Mouse (Mus musculus): Measurements from ENCODE around the gene Tenm4. TPM values are rescaled to one million over a fixed set of nuclear protein-coding genes. Genes with fewer than 3 reads are reported as not detected.

Tenm4 gene
- total and polyA plus RNA-seq, 3 experiments = 0.04 to 0.38 TPM; not detected in 1

DNA sequence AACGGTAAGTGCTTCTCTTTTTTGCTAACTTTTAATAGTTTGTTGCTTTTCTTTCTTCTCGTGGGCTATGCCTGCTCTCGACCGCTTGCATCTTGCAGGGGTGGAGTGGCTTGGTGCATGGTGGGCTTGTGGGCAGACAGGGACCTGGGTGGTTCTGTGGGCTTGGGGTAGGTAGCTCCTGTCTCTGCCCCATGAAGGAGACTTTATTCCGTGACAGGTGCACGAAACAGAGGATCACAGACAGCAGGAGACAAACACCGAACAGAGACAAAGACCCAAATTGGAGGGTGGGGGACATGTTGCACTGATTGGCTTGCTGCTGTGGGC lies 473.1 kb downstream of the Tenm4 start:
- H3K4me3 ChIP-seq (ENCODE audit: low read depth, low read length) = no peak overlapping the region
- DNase-seq (ENCODE audit: low spot score) (no peak), ATAC-seq (ENCODE audit: extremely low read depth, insufficient number of reproducible peaks, low FRiP score, poor library complexity, severe bottlenecking) (no peak)
- no peaks in the 10 kb centered on the region for H3K36me3 ChIP-seq (replicated peaks)
- no peaks in the 10 kb centered on the region for H3K27me3 ChIP-seq (ENCODE audit: insufficient read depth, low read length)
- peaks cover 26% of the 10 kb centered on the region for H3K9me3 ChIP-seq (replicated peaks)
- H3K4me1 ChIP-seq (ENCODE audit: insufficient read depth, low read depth, low read length) = no peaks in the 10 kb centered on the region
- TF ChIP-seq POLR2AphosphoS5 (IDR thresholded peaks at IDR 0.05; ENCODE audit: insufficient replicate concordance, low read depth, low read length) (no peak), GATA1 (IDR thresholded peaks at IDR 0.05; ENCODE audit: borderline replicate concordance, low read length) (no peak), GATA2 (IDR thresholded peaks at IDR 0.05; ENCODE audit: borderline replicate concordance, low read depth, low read length) (no peak), CTCF (IDR thresholded peaks at IDR 0.05; ENCODE audit: low read depth, low read length) (no peak), TAL1 (conservative IDR thresholded peaks at IDR 0.05; ENCODE audit: low read depth, low read length) (no peak)

- H3K36me3 ChIP-seq (replicated peaks) = no peaks in the 10 kb centered on the region
- no peaks in the 10 kb centered on the region for H3K4me1 ChIP-seq (ENCODE audit: insufficient read depth, low read depth, low read length)
- ATAC-seq (ENCODE audit: extremely low read depth, insufficient number of reproducible peaks, low FRiP score, poor library complexity, severe bottlenecking) = no peak
- H3K27me3 ChIP-seq (ENCODE audit: insufficient read depth, low read length) = no peaks in the 10 kb centered on the region
- no peak for DNase-seq (ENCODE audit: low spot score)
- H3K4me3 ChIP-seq (ENCODE audit: low read depth, low read length) = no peak overlapping the region
- no peak for TF ChIP-seq POLR2AphosphoS5 (IDR thresholded peaks at IDR 0.05; ENCODE audit: insufficient replicate concordance, low read depth, low read length)
- TF ChIP-seq GATA1 (IDR thresholded peaks at IDR 0.05; ENCODE audit: borderline replicate concordance, low read length) = no peak
- peaks cover 40% of the 10 kb centered on the region for H3K9me3 ChIP-seq (replicated peaks)
Measured at GRCm38 (mm10) chr7:96647657-96648056, 476.6 kb downstream of the Tenm4 start.

DNA sequence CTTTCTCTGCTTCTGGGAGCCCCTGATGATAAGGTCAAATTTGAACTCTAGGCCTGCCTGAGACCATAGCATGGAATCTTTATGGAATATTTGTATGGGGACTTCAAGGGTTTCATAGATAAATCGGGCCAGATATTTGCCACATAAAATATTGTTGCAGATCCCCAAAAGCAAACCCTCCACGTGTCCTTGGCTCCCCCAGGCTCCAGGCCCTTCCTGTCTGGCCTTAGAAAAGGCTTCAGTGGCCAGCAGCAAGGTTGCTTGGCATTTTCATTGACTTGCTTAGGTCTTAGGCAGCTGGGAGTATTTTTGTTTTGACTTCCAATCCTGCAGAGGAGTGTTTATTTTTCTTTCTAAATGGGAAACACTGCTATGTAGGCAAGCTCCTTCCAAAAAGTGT lies 477.6 kb downstream of the Tenm4 start:
- Histone ChIP-seq H3K27me3 (ENCODE audit: insufficient read depth, low read length) (no peaks in the 10 kb centered on the region), H3K4me3 (ENCODE audit: low read depth, low read length) (no peak overlapping the region), H3K36me3 (replicated peaks) (no peaks in the 10 kb centered on the region), H3K4me1 (ENCODE audit: insufficient read depth, low read depth, low read length) (no peaks in the 10 kb centered on the region), H3K9me3 (replicated peaks) (peaks cover 42% of the 10 kb centered on the region)
- TF ChIP-seq CTCF (IDR thresholded peaks at IDR 0.05; ENCODE audit: low read depth, low read length) (no peak), GATA2 (IDR thresholded peaks at IDR 0.05; ENCODE audit: borderline replicate concordance, low read depth, low read length) (no peak), GATA1 (IDR thresholded peaks at IDR 0.05; ENCODE audit: borderline replicate concordance, low read length) (no peak), POLR2AphosphoS5 (IDR thresholded peaks at IDR 0.05; ENCODE audit: insufficient replicate concordance, low read depth, low read length) (no peak), TAL1 (conservative IDR thresholded peaks at IDR 0.05; ENCODE audit: low read depth, low read length) (no peak)
- no peak for DNase-seq (ENCODE audit: low spot score)
- ATAC-seq (ENCODE audit: extremely low read depth, insufficient number of reproducible peaks, low FRiP score, poor library complexity, severe bottlenecking) = no peak

GRCm38 (mm10) chr7:96649171-96649570 lies 478.1 kb downstream of the Tenm4 start:
- Histone ChIP-seq H3K27me3 (ENCODE audit: insufficient read depth, low read length) (no peaks in the 10 kb centered on the region), H3K4me3 (ENCODE audit: low read depth, low read length) (no peak overlapping the region), H3K4me1 (ENCODE audit: insufficient read depth, low read depth, low read length) (no peaks in the 10 kb centered on the region), H3K36me3 (replicated peaks) (no peaks in the 10 kb centered on the region), H3K9me3 (replicated peaks) (peaks cover 45% of the 10 kb centered on the region)
- no peak for DNase-seq (ENCODE audit: low spot score)
- no peak for ATAC-seq (ENCODE audit: extremely low read depth, insufficient number of reproducible peaks, low FRiP score, poor library complexity, severe bottlenecking)
- TF ChIP-seq GATA2 (IDR thresholded peaks at IDR 0.05; ENCODE audit: borderline replicate concordance, low read depth, low read length) (no peak), POLR2AphosphoS5 (IDR thresholded peaks at IDR 0.05; ENCODE audit: insufficient replicate concordance, low read depth, low read length) (no peak), TAL1 (conservative IDR thresholded peaks at IDR 0.05; ENCODE audit: low read depth, low read length) (no peak), GATA1 (IDR thresholded peaks at IDR 0.05; ENCODE audit: borderline replicate concordance, low read length) (no peak), CTCF (IDR thresholded peaks at IDR 0.05; ENCODE audit: low read depth, low read length) (no peak)

- H3K36me3 ChIP-seq (replicated peaks) = no peaks in the 10 kb centered on the region
- H3K4me3 ChIP-seq (ENCODE audit: low read depth, low read length) = no peak overlapping the region
- no peak for ATAC-seq (ENCODE audit: extremely low read depth, insufficient number of reproducible peaks, low FRiP score, poor library complexity, severe bottlenecking)
- H3K4me1 ChIP-seq (ENCODE audit: insufficient read depth, low read depth, low read length) = no peaks in the 10 kb centered on the region
- no peaks in the 10 kb centered on the region for H3K27me3 ChIP-seq (ENCODE audit: insufficient read depth, low read length)
- peaks cover 48% of the 10 kb centered on the region for H3K9me3 ChIP-seq (replicated peaks)
- no peak for DNase-seq (ENCODE audit: low spot score)
- no peak for TF ChIP-seq GATA1 (IDR thresholded peaks at IDR 0.05; ENCODE audit: borderline replicate concordance, low read length)
- no peak for TF ChIP-seq CTCF (IDR thresholded peaks at IDR 0.05; ENCODE audit: low read depth, low read length)
- TF ChIP-seq TAL1 (conservative IDR thresholded peaks at IDR 0.05; ENCODE audit: low read depth, low read length) = no peak
- TF ChIP-seq GATA2 (IDR thresholded peaks at IDR 0.05; ENCODE audit: borderline replicate concordance, low read depth, low read length) = no peak
- TF ChIP-seq POLR2AphosphoS5 (IDR thresholded peaks at IDR 0.05; ENCODE audit: insufficient replicate concordance, low read depth, low read length) = no peak
Measured at GRCm38 (mm10) chr7:96650435-96650834, 479.4 kb downstream of the Tenm4 start.

- Histone ChIP-seq H3K4me3 (ENCODE audit: low read depth, low read length) (no peak overlapping the region), H3K36me3 (replicated peaks) (no peaks in the 10 kb centered on the region), H3K9me3 (replicated peaks) (peaks cover 47% of the 10 kb centered on the region), H3K4me1 (ENCODE audit: insufficient read depth, low read depth, low read length) (no peaks in the 10 kb centered on the region), H3K27me3 (ENCODE audit: insufficient read depth, low read length) (no peaks in the 10 kb centered on the region)
- TF ChIP-seq TAL1 (conservative IDR thresholded peaks at IDR 0.05; ENCODE audit: low read depth, low read length) (no peak), GATA2 (IDR thresholded peaks at IDR 0.05; ENCODE audit: borderline replicate concordance, low read depth, low read length) (no peak), GATA1 (IDR thresholded peaks at IDR 0.05; ENCODE audit: borderline replicate concordance, low read length) (no peak), CTCF (IDR thresholded peaks at IDR 0.05; ENCODE audit: low read depth, low read length) (no peak), POLR2AphosphoS5 (IDR thresholded peaks at IDR 0.05; ENCODE audit: insufficient replicate concordance, low read depth, low read length) (no peak)
- no peak for ATAC-seq (ENCODE audit: extremely low read depth, insufficient number of reproducible peaks, low FRiP score, poor library complexity, severe bottlenecking)
- DNase-seq (ENCODE audit: low spot score) = no peak
Measured at GRCm38 (mm10) chr7:96651055-96651454, 480.0 kb downstream of the Tenm4 start.

Data from G1E (cell line).